Mouse (Mus musculus): ENCODE results near the gene Svs1. TPM values are rescaled to one million over a fixed set of nuclear protein-coding genes. Genes with fewer than 3 reads are reported as not detected.

Gene Svs1
- polyA plus RNA-seq, 1 experiment from 2014 or later: not detected

GRCm38 (mm10) chr6:49036275-49037267 lies 49.9 kb downstream of the Svs1 start, which contains the start of gene Gpnmb:
TSS of gene Gpnmb (plus strand) at chr6:49036546.
- Histone ChIP-seq H3K27me3 (peaks cover 18% of the 10 kb centered on the region), H3K4me2 (replicated peaks) (peak within 1 kb of the TSS; percentile 55), H3K4me3 (peak within 1 kb of the TSS; percentile 21; the same call in 1 of the 2 replicates), H3K27ac (no peak within 1 kb of the TSS), H3K4me1 (peaks cover 22% of the 10 kb centered on the region), H3K36me3 (no peaks in the 10 kb centered on the region), H3K9me3 (no peaks in the 10 kb centered on the region), H3K9ac (peak within 1 kb of the TSS; percentile 3)
- no peak for ATAC-seq (ENCODE audit: low FRiP score, low read depth)
- WGBS: 33% methylated on average over 28 of the region's 28 CpGs

- no peak for ATAC-seq (ENCODE audit: low FRiP score, low read depth)
- H3K9ac ChIP-seq: no peak overlapping the region
- H3K27ac ChIP-seq: no peak overlapping the region
- H3K4me1 ChIP-seq: peaks cover 22% of the 10 kb centered on the region
- WGBS: 69% methylated on average over 12 of the region's 12 CpGs
- peak overlapping the region; percentile 55 for H3K4me2 ChIP-seq (replicated peaks)
- no peaks in the 10 kb centered on the region for H3K36me3 ChIP-seq
- no peaks in the 10 kb centered on the region for H3K9me3 ChIP-seq
- no peak overlapping the region for H3K4me3 ChIP-seq
- peaks cover 18% of the 10 kb centered on the region for H3K27me3 ChIP-seq
Observed at GRCm38 (mm10) chr6:49037268-49037662, 50.6 kb downstream of the Svs1 start.

GRCm38 (mm10) chr6:49039470-49040180 lies 53.0 kb downstream of the Svs1 start:
- no peaks in the 10 kb centered on the region for H3K9me3 ChIP-seq
- 0 out of 2 replicates have a peak overlapping the region, but pooled peaks have one; percentile 45 for H3K9ac ChIP-seq
- peak overlapping the region; percentile 35 for H3K4me3 ChIP-seq
- H3K36me3 ChIP-seq: no peaks in the 10 kb centered on the region
- no peak overlapping the region for H3K27ac ChIP-seq
- ATAC-seq (ENCODE audit: low FRiP score, low read depth): peak; percentile 51; the same call in 1 of the 2 replicates
- WGBS: 13% methylated on average over 18 of the region's 18 CpGs
- peaks cover 18% of the 10 kb centered on the region for H3K27me3 ChIP-seq
- peaks cover 22% of the 10 kb centered on the region for H3K4me1 ChIP-seq
- H3K4me2 ChIP-seq (replicated peaks): peak overlapping the region; percentile 57

Other genes with a start within 250 kb of the Svs1 start
- 9.8 and 10.4 TPM in 2 replicates for gene Gimap1, start 247.8 kb upstream of the Svs1 start, polyA plus RNA-seq (2015; fragmentation: Nextera tagmentation; extraction: Ambion mirVana)
- 3.0 and 3.4 TPM in 2 replicates for gene Gimap5, start 240.7 kb upstream of the Svs1 start, polyA plus RNA-seq (2015; fragmentation: Nextera tagmentation; extraction: Ambion mirVana)
- gene Gimap3, start 216.0 kb upstream of the Svs1 start, polyA plus RNA-seq (2015; fragmentation: Nextera tagmentation; extraction: Ambion mirVana): not detected in 2 replicates
- 56.6 and 63.0 TPM in 2 replicates for gene Tmem176a, start 145.9 kb upstream of the Svs1 start, polyA plus RNA-seq (2015; fragmentation: Nextera tagmentation; extraction: Ambion mirVana)
- 224 and 226 TPM in 2 replicates for gene Tmem176b, start 145.4 kb upstream of the Svs1 start, polyA plus RNA-seq (2015; fragmentation: Nextera tagmentation; extraction: Ambion mirVana)
- not detected in 2 replicates for gene Aoc1, start 114.0 kb upstream of the Svs1 start, polyA plus RNA-seq (2015; fragmentation: Nextera tagmentation; extraction: Ambion mirVana)
- gene 1600015I10Rik, start 57.0 kb upstream of the Svs1 start, polyA plus RNA-seq (2015; fragmentation: Nextera tagmentation; extraction: Ambion mirVana): not detected in 2 replicates
- not detected in 2 replicates for gene Doxl2, start 11.9 kb upstream of the Svs1 start, polyA plus RNA-seq (2015; fragmentation: Nextera tagmentation; extraction: Ambion mirVana)
- gene Gpnmb, start 49.7 kb downstream of the Svs1 start, polyA plus RNA-seq (2015; fragmentation: Nextera tagmentation; extraction: Ambion mirVana): 0.98 and 1.8 TPM in 2 replicates
- gene Malsu1, start 86.9 kb downstream of the Svs1 start, polyA plus RNA-seq (2015; fragmentation: Nextera tagmentation; extraction: Ambion mirVana): 72.7 and 79.2 TPM in 2 replicates
- gene Igf2bp3, start 228.1 kb downstream of the Svs1 start, polyA plus RNA-seq (2015; fragmentation: Nextera tagmentation; extraction: Ambion mirVana): 79.9 and 81.4 TPM in 2 replicates